Mouse (Mus musculus) forebrain, embryonic 12.5 days (tissue): ENCODE data around the gene Anks4b. TPM values are rescaled to one million over a fixed set of nuclear protein-coding genes. Genes with fewer than 3 reads are reported as not detected.

ENCODE experiments used
- ATAC-seq: fragments of 200-750 bp; cut with Nextera tagmentation; 2 replicates; pipeline ENCODE4 v1.8.0; 2017; ENCODE audit warnings: moderate TSS enrichment; ENCODE audit not compliant: low FRiP score
- H3K27ac ChIP-seq: fragments of 300-500 bp; sonication (generic); 2 replicates; pipeline ENCODE4 v1.5.1; 2016; ENCODE audit warnings: mild to moderate bottlenecking
- H3K27me3 ChIP-seq: fragments of 300-500 bp; sonication (generic); 2 replicates; pipeline ENCODE4 v1.6.1; 2016; ENCODE audit warnings: mild to moderate bottlenecking
- H3K36me3 ChIP-seq: fragments of 300-500 bp; sonication (generic); replicated peaks from 2 replicates; pipeline ENCODE4 v1.6.1; 2016; ENCODE audit warnings: mild to moderate bottlenecking
- H3K4me1 ChIP-seq: fragments of 300-500 bp; sonication (generic); 2 replicates; pipeline ENCODE4 v1.6.1; 2016
- H3K4me2 ChIP-seq: fragments of 300-500 bp; sonication (generic); 2 replicates; pipeline ENCODE4 v1.6.1; 2016; ENCODE audit warnings: mild to moderate bottlenecking, moderate library complexity
- H3K4me3 ChIP-seq: fragments of 300-500 bp; sonication (generic); replicated peaks from 2 replicates; pipeline ENCODE4 v1.5.1; 2016; ENCODE audit warnings: mild to moderate bottlenecking
- H3K9ac ChIP-seq: fragments of 300-500 bp; sonication (generic); 2 replicates; pipeline ENCODE4 v1.6.1; 2016; ENCODE audit warnings: mild to moderate bottlenecking
- H3K9me3 ChIP-seq: fragments of 300-500 bp; sonication (generic); 2 replicates; pipeline ENCODE4 v1.6.1; 2016
- WGBS: fragments of 180-500 bp; shearing (Covaris S2); methylation state at CpG from one replicate; pipeline ENCODE4 v1.1.7; 2016; 5-methylcytosine and 5-hydroxymethylcytosine counted together
- polyA plus RNA-seq: library from polyadenylated mRNA; unstranded; fragments of >200 nt; fragmentation: Nextera tagmentation; extraction: Ambion mirVana; gene quantifications from 2 replicates; pipeline ENCODE4 v1.2.1, GENCODE M21; 2016

Anks4b gene
- polyA plus RNA-seq, 1 experiment from 2014 or later = 0.05 TPM

- Histone ChIP-seq H3K9ac (no peak overlapping the region), H3K4me1 (no peaks in the 10 kb centered on the region), H3K27me3 (peaks cover 41% of the 10 kb centered on the region), H3K9me3 (no peaks in the 10 kb centered on the region), H3K27ac (no peak overlapping the region), H3K4me2 (no peak overlapping the region), H3K36me3 (no peaks in the 10 kb centered on the region), H3K4me3 (no peak overlapping the region)
- ATAC-seq = no peak
- 91% methylated on average over 11 of the region's 11 CpGs for WGBS
Observed at GRCm38 (mm10) chr7:120163581-120164251, 9.9 kb upstream of the Anks4b start.

GRCm38 (mm10) chr7:120172188-120172700 is 1.4 kb upstream of the Anks4b start:
- WGBS = 83% methylated on average over 1 of the region's 1 CpGs
- no peak for ATAC-seq
- H3K4me3 ChIP-seq = no peak overlapping the region

GRCm38 (mm10) chr7:120174723-120175504 is 1.3 kb downstream of the Anks4b start:
- ATAC-seq = no peak
- Histone ChIP-seq H3K27ac (no peak overlapping the region), H3K36me3 (no peaks in the 10 kb centered on the region), H3K9me3 (no peaks in the 10 kb centered on the region), H3K27me3 (0 out of 2 replicates have a peak, but pooled peaks cover 8% of the 10 kb centered on the region), H3K4me1 (no peaks in the 10 kb centered on the region), H3K4me2 (no peak overlapping the region), H3K4me3 (no peak overlapping the region), H3K9ac (no peak overlapping the region)
- 88% methylated on average over 11 of the region's 11 CpGs for whole genome bisulfite sequencing

More at GRCm38 (mm10) chr7:120172188-120172700, 1.4 kb upstream of the Anks4b start:
- no peaks in the 10 kb centered on the region for H3K36me3 ChIP-seq
- H3K9me3 ChIP-seq = no peaks in the 10 kb centered on the region
- no peaks in the 10 kb centered on the region for H3K4me1 ChIP-seq
- H3K27ac ChIP-seq = no peak overlapping the region
- H3K9ac ChIP-seq = no peak overlapping the region
- 0 out of 2 replicates have a peak, but pooled peaks cover 8% of the 10 kb centered on the region for H3K27me3 ChIP-seq
- no peak overlapping the region for H3K4me2 ChIP-seq

GRCm38 (mm10) chr7:120177611-120178010 is 4.0 kb downstream of the Anks4b start:
- Histone ChIP-seq H3K9ac (no peak overlapping the region), H3K27me3 (0 out of 2 replicates have a peak, but pooled peaks cover 2% of the 10 kb centered on the region), H3K4me3 (no peak overlapping the region), H3K36me3 (no peaks in the 10 kb centered on the region), H3K4me1 (no peaks in the 10 kb centered on the region), H3K9me3 (no peaks in the 10 kb centered on the region), H3K27ac (no peak overlapping the region), H3K4me2 (no peak overlapping the region)
- no peak for ATAC-seq
- WGBS = 81% methylated on average over 3 of the region's 3 CpGs

- Histone ChIP-seq H3K9ac (no peak overlapping the region), H3K4me1 (no peaks in the 10 kb centered on the region), H3K4me3 (no peak overlapping the region), H3K27ac (no peak overlapping the region), H3K36me3 (no peaks in the 10 kb centered on the region), H3K27me3 (no peaks in the 10 kb centered on the region), H3K4me2 (no peak overlapping the region), H3K9me3 (no peaks in the 10 kb centered on the region)
- WGBS = 32% methylated on average over 2 of the region's 2 CpGs
- no peak for ATAC-seq
Observed at GRCm38 (mm10) chr7:120178935-120179334, 5.3 kb downstream of the Anks4b start.

GRCm38 (mm10) chr7:120180547-120180946 is 6.9 kb downstream of the Anks4b start:
- Histone ChIP-seq H3K4me3 (no peak overlapping the region), H3K9me3 (no peaks in the 10 kb centered on the region), H3K27me3 (no peaks in the 10 kb centered on the region), H3K27ac (no peak overlapping the region), H3K4me2 (no peak overlapping the region), H3K4me1 (no peaks in the 10 kb centered on the region), H3K36me3 (no peaks in the 10 kb centered on the region), H3K9ac (no peak overlapping the region)
- WGBS = 91% methylated on average over 5 of the region's 5 CpGs
- no peak for ATAC-seq

GRCm38 (mm10) chr7:120181401-120182230 is 8.0 kb downstream of the Anks4b start:
- 92% methylated on average over 4 of the region's 4 CpGs for WGBS
- no peak overlapping the region for H3K9ac ChIP-seq
- no peak overlapping the region for H3K27ac ChIP-seq
- ATAC-seq = no peak
- H3K36me3 ChIP-seq = no peaks in the 10 kb centered on the region
- no peaks in the 10 kb centered on the region for H3K9me3 ChIP-seq
- no peak overlapping the region for H3K4me3 ChIP-seq
- no peaks in the 10 kb centered on the region for H3K4me1 ChIP-seq
- H3K27me3 ChIP-seq = no peaks in the 10 kb centered on the region
- no peak overlapping the region for H3K4me2 ChIP-seq

GRCm38 (mm10) chr7:120182891-120183290 is 9.2 kb downstream of the Anks4b start:
- ATAC-seq = no peak
- Histone ChIP-seq H3K4me1 (no peaks in the 10 kb centered on the region), H3K9me3 (no peaks in the 10 kb centered on the region), H3K36me3 (no peaks in the 10 kb centered on the region), H3K4me2 (no peak overlapping the region), H3K27ac (no peak overlapping the region), H3K9ac (no peak overlapping the region), H3K27me3 (no peaks in the 10 kb centered on the region), H3K4me3 (no peak overlapping the region)

GRCm38 (mm10) chr7:120188946-120189345 is 15.3 kb downstream of the Anks4b start:
- no peak for ATAC-seq
- no peak overlapping the region for H3K4me2 ChIP-seq
- H3K4me1 ChIP-seq = no peaks in the 10 kb centered on the region
- H3K27me3 ChIP-seq = no peaks in the 10 kb centered on the region
- no peaks in the 10 kb centered on the region for H3K36me3 ChIP-seq
- no peak overlapping the region for H3K27ac ChIP-seq
- H3K9ac ChIP-seq = no peak overlapping the region
- 89% methylated on average over 5 of the region's 5 CpGs for WGBS
- H3K9me3 ChIP-seq = no peaks in the 10 kb centered on the region
- H3K4me3 ChIP-seq = no peak overlapping the region

- ATAC-seq = no peak
- no peaks in the 10 kb centered on the region for H3K9me3 ChIP-seq
- 84% methylated on average over 8 of the region's 8 CpGs for WGBS
- no peaks in the 10 kb centered on the region for H3K36me3 ChIP-seq
- no peaks in the 10 kb centered on the region for H3K27me3 ChIP-seq
- no peak overlapping the region for H3K4me2 ChIP-seq
- H3K27ac ChIP-seq = no peak overlapping the region
- H3K9ac ChIP-seq = no peak overlapping the region
- no peak overlapping the region for H3K4me3 ChIP-seq
- no peaks in the 10 kb centered on the region for H3K4me1 ChIP-seq
Observed at GRCm38 (mm10) chr7:120189369-120190149, 15.9 kb downstream of the Anks4b start.

- no peak for ATAC-seq
- no peaks in the 10 kb centered on the region for H3K4me1 ChIP-seq
- no peak overlapping the region for H3K9ac ChIP-seq
- WGBS = 76% methylated on average over 8 of the region's 8 CpGs
- no peaks in the 10 kb centered on the region for H3K27me3 ChIP-seq
- H3K36me3 ChIP-seq = no peaks in the 10 kb centered on the region
- no peak overlapping the region for H3K27ac ChIP-seq
- H3K9me3 ChIP-seq = no peaks in the 10 kb centered on the region
- no peak overlapping the region for H3K4me2 ChIP-seq
- no peak overlapping the region for H3K4me3 ChIP-seq
Observed at GRCm38 (mm10) chr7:120190150-120190665, 16.6 kb downstream of the Anks4b start.
